Mouse (Mus musculus) left cerebral cortex, postnatal 10 days (tissue): ENCODE measurements around the gene Taok2. TPM values are rescaled to one million over a fixed set of nuclear protein-coding genes. Genes with fewer than 3 reads are reported as not detected.

ENCODE experiments used
- total RNA-seq, 2 experiments: library from RNA; stranded (reverse); gene quantifications; 2 replicates each; pipeline ENCODE4 v1.2.3; 2021

The Taok2 gene
- total RNA-seq, 2 experiments from 2014 or later: 161 to 168 TPM

Other genes with a start within 250 kb of the Taok2 start
- gene Sgf29, start 235.4 kb downstream of the Taok2 start, total RNA-seq: 10 to 100 TPM; 32.8 to 42.3 TPM
- 1 to 10 TPM; 2.7 to 8.2 TPM for gene Sult1a1, start 208.3 kb downstream of the Taok2 start, total RNA-seq
- 100 to 1,000 TPM; 118 to 124 TPM for gene Bola2, start 189.3 kb downstream of the Taok2 start, total RNA-seq
- 10 to 100 TPM; 21.6 to 22.5 TPM for gene Slx1b, start 188.9 kb downstream of the Taok2 start, total RNA-seq
- 100 to 1,000 TPM; 178 to 199 TPM for gene Coro1a, start 176.9 kb downstream of the Taok2 start, total RNA-seq
- 100 to 1,000 TPM; 260 to 263 TPM for gene Mapk3, start 125.1 kb downstream of the Taok2 start, total RNA-seq
- gene Gdpd3, start 118.4 kb downstream of the Taok2 start, total RNA-seq: 1 to 10 TPM; 2.6 to 3.5 TPM
- gene Ypel3, start 107.7 kb downstream of the Taok2 start, total RNA-seq: 100 to 1,000 TPM; 167 to 169 TPM
- gene Tbx6, start 103.2 kb downstream of the Taok2 start, total RNA-seq: under 1 TPM; 0.21 to 0.41 TPM
- gene Ppp4c, start 92.2 kb downstream of the Taok2 start, total RNA-seq: 10 to 100 TPM; 54.4 to 56.2 TPM
- gene Fam57b, start 87.0 kb downstream of the Taok2 start, total RNA-seq: 100 to 1,000 TPM; 135 to 141 TPM
- not detected for gene 4930451I11Rik, start 53.1 kb downstream of the Taok2 start, total RNA-seq
- gene Doc2a, start 37.3 kb downstream of the Taok2 start, total RNA-seq: 10 to 100 TPM; 74.1 to 80.3 TPM
- gene Hirip3, start 22.7 kb downstream of the Taok2 start, total RNA-seq: 10 to 100 TPM; 32.4 to 41.1 TPM
- gene Ino80e, start 22.3 kb downstream of the Taok2 start, total RNA-seq: 10 to 100 TPM; 51.5 to 56.4 TPM
- gene Tmem219, start 38.2 kb upstream of the Taok2 start, total RNA-seq: 10 to 100 TPM; 22.4 to 25.2 TPM
- 100 to 1,000 TPM; 143 to 150 TPM for gene Kctd13, start 44.2 kb upstream of the Taok2 start, total RNA-seq
- 10 to 100 TPM; 49.0 to 58.8 TPM for gene Asphd1, start 64.9 kb upstream of the Taok2 start, total RNA-seq
- 100 to 1,000 TPM; 306 to 312 TPM for gene Sez6l2, start 65.9 kb upstream of the Taok2 start, total RNA-seq
- gene Cdipt, start 91.2 kb upstream of the Taok2 start, total RNA-seq: 100 to 1,000 TPM; 163 to 166 TPM
- under 1 TPM in 1 of 2 experiments, not detected in 1; 0.17 TPM for gene Cdiptos, start 91.4 kb upstream of the Taok2 start, total RNA-seq
- gene Mvp, start 129.9 kb upstream of the Taok2 start, total RNA-seq: 1 to 10 TPM; 4.4 to 4.5 TPM
- gene Pagr1b, start 131.8 kb upstream of the Taok2 start, total RNA-seq: under 1 TPM in 1 of 2 experiments, not detected in 1; 0.94 TPM
- 10 to 100 TPM; 17.1 to 17.7 TPM for gene Pagr1a, start 132.6 kb upstream of the Taok2 start, total RNA-seq
- 10 to 100 TPM; 38.9 to 40.8 TPM for gene Gm42742, start 136.4 kb upstream of the Taok2 start, total RNA-seq
- 100 to 1,000 TPM; 182 to 196 TPM for gene Prrt2, start 136.5 kb upstream of the Taok2 start, total RNA-seq
- gene Maz, start 142.3 kb upstream of the Taok2 start, total RNA-seq: 100 to 1,000 TPM; 265 to 274 TPM
- 1 to 10 TPM; 8.8 to 9.8 TPM for gene Kif22, start 157.8 kb upstream of the Taok2 start, total RNA-seq
- not detected for gene Zg16, start 202.6 kb upstream of the Taok2 start, total RNA-seq
- 1 to 10 TPM; 1.4 to 2.1 TPM for gene AI467606, start 206.7 kb upstream of the Taok2 start, total RNA-seq
- under 1 TPM in 1 of 2 experiments, not detected in 1; 0.22 TPM for gene Qprt, start 237.5 kb upstream of the Taok2 start, total RNA-seq